Mouse (Mus musculus) ES-E14 (cell line): ENCODE results near the gene Scrn1. TPM values are rescaled to one million over a fixed set of nuclear protein-coding genes. Genes with fewer than 3 reads are reported as not detected.

ENCODE experiments used
- DNase-seq: peaks from one replicate; pipeline ENCODE4 v3.0.0-alpha.2; 2013; ENCODE audit warnings: low read depth, low spot score
- H3K27ac ChIP-seq: 2 replicates; pipeline ENCODE4 v1.5.1; 2012; ENCODE audit warnings: low read depth, mild to moderate bottlenecking, low read length, moderate library complexity, mixed read lengths; ENCODE audit not compliant: poor library complexity, insufficient read depth, severe bottlenecking
- H3K36me3 ChIP-seq: 2 replicates; pipeline ENCODE4 v1.6.1; 2012; ENCODE audit warnings: mild to moderate bottlenecking, low read length, moderate library complexity, mixed read lengths; ENCODE audit not compliant: control insufficient read depth, poor library complexity, insufficient read depth, severe bottlenecking
- H3K4me1 ChIP-seq, 2 experiments: fragments of 150-350 bp in 1 of 2; sonication (generic) in 1 of 2; 2 replicates each; pipeline ENCODE4 v1.6.1; 2012; ENCODE audit warnings: low read length in 2 of 2, mild to moderate bottlenecking in 1 of 2, mixed read lengths in 1 of 2; ENCODE audit not compliant: control insufficient read depth in 2 of 2, insufficient read depth in 2 of 2, poor library complexity in 1 of 2
- H3K4me3 ChIP-seq, 2 experiments: fragments of 150-350 bp in 1 of 2; sonication (generic) in 1 of 2; 2 replicates each; pipeline ENCODE4 v1.5.1; 2012; ENCODE audit warnings: low read length in 2 of 2, low read depth in 1 of 2, mild to moderate bottlenecking in 1 of 2, mixed read lengths in 1 of 2; ENCODE audit not compliant: insufficient read depth in 1 of 2, poor library complexity in 1 of 2, severe bottlenecking in 1 of 2
- H3K9ac ChIP-seq: 2 replicates; pipeline ENCODE4 v1.6.1; 2012; ENCODE audit warnings: low read depth, mild to moderate bottlenecking, low read length, mixed read lengths; ENCODE audit not compliant: poor library complexity, insufficient read depth, severe bottlenecking
- H3K9me3 ChIP-seq: fragments of 150-350 bp; sonication (generic); 2 replicates; pipeline ENCODE4 v1.6.1; 2012; ENCODE audit warnings: low read depth, mild to moderate bottlenecking, low read length; ENCODE audit not compliant: control insufficient read depth, insufficient read depth
- CHD2 ChIP-seq: IDR thresholded peaks from 2 replicates; pipeline ENCODE4 v1.6.1; 2014; ENCODE audit warnings: mild to moderate bottlenecking, low read depth, low read length, inconsistent platforms
- HCFC1 ChIP-seq: IDR thresholded peaks from 2 replicates; pipeline ENCODE4 v1.6.1; 2012; ENCODE audit warnings: low read length, inconsistent platforms, borderline replicate concordance; ENCODE audit not compliant: insufficient read depth
- MAFK ChIP-seq: IDR thresholded peaks from 2 replicates; pipeline ENCODE4 v1.6.1; 2014; ENCODE audit warnings: mild to moderate bottlenecking, low read depth, low read length, inconsistent platforms; ENCODE audit not compliant: insufficient read depth
- ZC3H11A ChIP-seq: IDR thresholded peaks from 2 replicates; pipeline ENCODE4 v1.6.1; 2012; ENCODE audit warnings: low read depth, mild to moderate bottlenecking, inconsistent platforms, low read length, borderline replicate concordance
- ZNF384 ChIP-seq: IDR thresholded peaks from 2 replicates; pipeline ENCODE4 v1.6.1; 2012; ENCODE audit warnings: low read depth, low read length, inconsistent platforms
- in situ Hi-C, 2 experiments: fragments of 600-800 bp; cut with MboI; formaldehyde crosslinking; loops; one replicate each; pipeline ENCODE4 v1.15.1; 2025; ENCODE audit warnings: low sequenced_read_pairs in 2 of 2, inconsistent platforms in 1 of 2; ENCODE audit not compliant: unreplicated experiment in 2 of 2
- total RNA-seq: library from RNA; depleted of rRNA; stranded (reverse); fragments of 300-350 nt; gene quantifications from 2 replicates; pipeline ENCODE4 v1.2.3, GENCODE M21; 2012; rRNA removed

Scrn1 gene
- total RNA-seq = 4.9 and 8.9 TPM in 2 replicates

- H3K9me3 ChIP-seq = no peaks in the 10 kb centered on the region
- TF ChIP-seq ZNF384 (no peak), HCFC1 (no peak), CHD2 (no peak), ZC3H11A (no peak), MAFK (no peak)
- H3K4me1 ChIP-seq = 0 out of 4 replicates have a peak, but pooled peaks cover 0 to 4% of the 10 kb centered on the region in 2 experiments
Observed at GRCm38 (mm10) chr6:54565665-54566545, at the start of gene Scrn1. Gene Scrn1, minus strand, starts transcription at chr6:54566489.

GRCm38 (mm10) chr6:54606241-54606640 lies 40.0 kb upstream of the Scrn1 start:
- TF ChIP-seq ZC3H11A (no peak), HCFC1 (no peak), ZNF384 (no peak)
- Histone ChIP-seq H3K4me1 (no peaks in the 10 kb centered on the region), H3K4me3 (no peak overlapping the region), H3K9me3 (no peaks in the 10 kb centered on the region), H3K27ac (no peak overlapping the region), H3K36me3 (no peaks in the 10 kb centered on the region), H3K9ac (no peak overlapping the region)
- no peak for DNase-seq
- in situ Hi-C loops = no loop called here

More at GRCm38 (mm10) chr6:54565665-54566545, at the start of gene Scrn1:
- Histone ChIP-seq H3K36me3 (no peaks in the 10 kb centered on the region), H3K9ac (peak within 1 kb of the TSS; percentile 9), H3K4me3 (peak within 1 kb of the TSS; percentile 49 to 63), H3K27ac (no peak within 1 kb of the TSS)
- DNase-seq = peak; percentile 54
- in situ Hi-C loops = no loop called here

- H3K27ac ChIP-seq = no peak overlapping the region
- in situ Hi-C loops = no loop called here
- no peaks in the 10 kb centered on the region for H3K36me3 ChIP-seq
- H3K9ac ChIP-seq = no peak overlapping the region
- DNase-seq = no peak
- no peaks in the 10 kb centered on the region for H3K4me1 ChIP-seq
- no peaks in the 10 kb centered on the region for H3K9me3 ChIP-seq
- no peak overlapping the region for H3K4me3 ChIP-seq
- TF ChIP-seq ZNF384 = no peak
- no peak for TF ChIP-seq CHD2
- TF ChIP-seq HCFC1 = no peak
- TF ChIP-seq MAFK = no peak
- TF ChIP-seq ZC3H11A = no peak
Observed at GRCm38 (mm10) chr6:54604001-54604715, 37.9 kb upstream of the Scrn1 start.

- DNase-seq = no peak
- in situ Hi-C loops = no loop called here
- H3K36me3 ChIP-seq = no peaks in the 10 kb centered on the region
- H3K4me1 ChIP-seq = no peaks in the 10 kb centered on the region
- no peaks in the 10 kb centered on the region for H3K9me3 ChIP-seq
- H3K27ac ChIP-seq = no peak overlapping the region
- no peak overlapping the region for H3K4me3 ChIP-seq
- no peak overlapping the region for H3K9ac ChIP-seq
- no peak for TF ChIP-seq MAFK
- no peak for TF ChIP-seq ZC3H11A
- no peak for TF ChIP-seq ZNF384
- no peak for TF ChIP-seq CHD2
- TF ChIP-seq HCFC1 = no peak
Observed at GRCm38 (mm10) chr6:54602891-54603290, 36.6 kb upstream of the Scrn1 start.
